Mouse (Mus musculus) telencephalon, adult 2 months (tissue): ENCODE data around the gene Samd13.

Experiments used
- DNase-seq: peaks from one replicate; pipeline ENCODE4 v3.0.0-alpha.2; 2011; ENCODE audit warnings: low read depth, low spot score

The Samd13 gene

GRCm38 (mm10) chr3:146671121-146671520, 14.3 kb downstream of the Samd13 start:
- no peak for DNase-seq

GRCm38 (mm10) chr3:146661907-146662306, 23.5 kb downstream of the Samd13 start:
- DNase-seq: no peak

DNA sequence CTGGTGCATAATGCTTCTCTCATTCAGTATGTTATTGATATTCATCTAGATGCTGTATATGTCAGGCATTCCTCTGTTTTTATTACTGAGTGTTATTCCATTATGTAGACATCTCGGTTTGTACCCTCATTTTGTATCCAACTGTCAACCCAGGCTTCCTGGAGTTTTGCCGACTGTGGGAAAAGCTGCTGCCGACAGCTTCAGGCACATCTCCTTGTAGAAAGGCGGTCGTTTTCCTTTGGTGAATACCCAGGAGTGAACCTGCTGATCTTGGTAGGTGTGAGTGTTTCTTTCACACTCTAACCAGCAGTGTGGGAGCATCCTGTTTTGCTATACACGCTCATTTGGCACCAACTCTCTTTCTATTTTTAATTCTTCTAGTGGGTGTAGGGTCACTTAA, 24.4 kb downstream of the Samd13 start:
- peak; percentile 39 for DNase-seq

GRCm38 (mm10) chr3:146659321-146659720, 26.1 kb downstream of the Samd13 start:
- DNase-seq: no peak

DNA sequence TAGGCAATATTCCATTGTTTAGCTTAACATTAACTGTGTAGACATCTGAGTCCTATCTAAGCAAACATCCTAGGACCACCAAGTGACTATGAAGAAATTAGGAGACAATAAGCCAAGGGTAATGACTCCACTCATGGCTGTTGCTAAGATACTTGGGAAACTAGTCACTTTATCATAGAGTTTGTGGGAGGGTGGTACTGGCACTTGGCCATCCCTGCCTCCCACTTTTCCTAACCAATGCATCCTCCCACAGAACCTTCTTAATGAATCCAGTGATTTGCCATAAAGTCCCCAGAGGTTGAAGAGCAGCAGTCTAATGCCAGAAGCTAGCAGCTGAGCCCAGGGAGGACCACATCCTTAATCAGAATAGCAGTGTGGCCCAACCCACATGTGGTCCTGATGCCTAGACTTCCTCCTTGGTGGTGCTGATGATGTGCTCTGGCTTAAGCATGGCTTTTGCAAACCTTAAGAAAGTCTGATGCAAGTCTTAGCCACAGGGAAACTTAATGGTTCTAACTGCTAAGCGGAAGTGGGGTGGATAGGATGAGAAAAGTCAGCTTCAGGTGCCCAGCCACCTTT, 27.2 kb downstream of the Samd13 start:
- peak; percentile 27 for DNase-seq

- DNase-seq: no peak
Measured at GRCm38 (mm10) chr3:146657433-146657832, 28.0 kb downstream of the Samd13 start.

DNA sequence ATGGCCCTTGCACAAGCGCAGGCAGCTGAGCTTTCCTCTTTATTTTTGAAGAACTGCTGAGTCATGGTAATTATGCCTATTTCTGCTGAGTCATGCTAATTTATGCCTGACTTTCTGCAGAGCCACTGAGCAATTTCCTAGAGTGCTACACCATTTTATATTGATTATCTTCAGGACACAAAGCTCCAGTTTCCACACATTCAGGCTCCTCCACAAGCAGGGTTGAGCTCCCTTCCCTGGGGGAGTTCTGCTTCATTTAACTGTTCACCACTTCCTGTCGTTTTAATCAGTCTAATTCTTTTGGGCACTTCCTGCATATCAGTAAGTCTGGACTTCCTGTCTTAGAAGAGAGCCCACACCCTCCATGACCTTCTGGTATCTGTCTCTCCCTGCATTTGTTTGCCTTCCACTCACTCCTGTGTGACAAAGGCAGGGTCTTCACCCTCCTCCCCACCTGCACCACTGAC, 30.2 kb downstream of the Samd13 start:
- no peak for DNase-seq

- no peak for DNase-seq
Measured at GRCm38 (mm10) chr3:146653692-146654091, 31.7 kb downstream of the Samd13 start.

GRCm38 (mm10) chr3:146652431-146652830, 33.0 kb downstream of the Samd13 start:
- no peak for DNase-seq

- DNase-seq: no peak
Measured at GRCm38 (mm10) chr3:146651217-146651616, 34.2 kb downstream of the Samd13 start, which contains the start of gene 4930503B20Rik. Gene 4930503B20Rik, minus strand, starts transcription at chr3:146651317.

DNA sequence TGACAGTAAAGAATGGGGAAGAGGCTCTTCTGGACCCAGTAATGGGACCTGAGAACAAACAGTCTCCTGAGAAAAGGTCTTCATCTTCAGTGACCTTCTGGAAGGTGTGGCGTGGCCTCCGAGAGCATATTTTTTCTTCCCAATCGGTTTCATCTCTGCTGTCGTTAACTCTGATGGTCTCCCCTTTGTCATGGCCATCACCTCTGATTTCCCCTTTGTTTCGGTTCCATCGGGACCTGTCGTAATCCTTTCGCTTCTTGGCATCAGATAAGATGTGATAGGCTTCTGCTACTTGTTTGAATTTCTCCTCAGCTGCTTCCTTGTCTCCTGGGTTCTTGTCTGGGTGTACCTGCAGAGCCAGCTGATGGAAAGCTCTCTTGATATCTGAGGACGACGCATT, 34.7 kb downstream of the Samd13 start:
- no peak for DNase-seq

DNA sequence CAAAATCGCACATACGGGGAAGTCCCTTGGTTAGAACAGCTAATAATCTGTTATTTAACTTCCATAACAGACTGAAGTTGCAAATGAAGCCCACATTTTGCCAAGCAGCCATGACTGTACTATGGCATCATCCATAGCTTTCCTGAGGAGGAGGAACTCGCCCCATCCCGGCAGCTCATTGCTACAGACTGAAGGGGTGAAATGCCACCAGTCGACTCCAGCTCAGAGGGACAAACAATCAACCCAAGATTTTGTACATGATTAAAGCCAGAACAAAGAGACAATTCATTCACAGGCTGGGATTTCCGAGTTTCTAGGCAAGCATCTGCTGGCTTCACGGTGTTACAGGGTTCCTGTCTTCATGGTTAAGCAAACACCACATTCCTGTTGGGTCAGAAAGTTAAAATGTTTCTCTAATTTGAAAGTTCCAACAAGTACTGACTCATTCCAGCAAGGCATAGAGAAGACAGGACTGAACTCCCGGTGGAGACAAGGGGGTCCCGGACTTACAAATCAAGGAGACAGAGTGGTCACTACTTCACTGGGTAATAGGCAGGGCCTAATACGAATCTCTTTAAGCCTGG, 36.0 kb downstream of the Samd13 start:
- DNase-seq: no peak

GRCm38 (mm10) chr3:146641818-146642427, 43.5 kb downstream of the Samd13 start:
- no peak for DNase-seq

DNA sequence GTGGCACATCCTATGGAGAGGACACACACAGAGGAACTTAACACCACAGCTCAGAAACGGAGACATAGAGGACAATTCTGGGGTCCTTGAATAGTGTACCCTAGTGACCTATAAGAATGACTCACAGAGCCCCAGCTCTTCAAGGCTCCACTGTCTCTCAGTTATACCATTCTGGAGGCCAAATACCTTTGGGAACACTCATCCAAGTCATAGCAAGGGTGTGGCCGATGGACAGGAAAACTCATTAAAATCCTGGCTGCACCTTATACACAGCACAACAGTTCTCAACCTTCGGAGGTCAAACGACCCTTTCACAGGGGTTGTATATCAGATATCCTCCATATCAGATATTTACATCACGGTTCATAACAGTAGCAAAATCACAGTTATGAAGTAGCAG, 52.9 kb downstream of the Samd13 start:
- DNase-seq: no peak

- no peak for DNase-seq
Measured at GRCm38 (mm10) chr3:146628227-146628982, 57.0 kb downstream of the Samd13 start.

GRCm38 (mm10) chr3:146625766-146626165, 59.6 kb downstream of the Samd13 start:
- DNase-seq: peak; percentile 82

DNA sequence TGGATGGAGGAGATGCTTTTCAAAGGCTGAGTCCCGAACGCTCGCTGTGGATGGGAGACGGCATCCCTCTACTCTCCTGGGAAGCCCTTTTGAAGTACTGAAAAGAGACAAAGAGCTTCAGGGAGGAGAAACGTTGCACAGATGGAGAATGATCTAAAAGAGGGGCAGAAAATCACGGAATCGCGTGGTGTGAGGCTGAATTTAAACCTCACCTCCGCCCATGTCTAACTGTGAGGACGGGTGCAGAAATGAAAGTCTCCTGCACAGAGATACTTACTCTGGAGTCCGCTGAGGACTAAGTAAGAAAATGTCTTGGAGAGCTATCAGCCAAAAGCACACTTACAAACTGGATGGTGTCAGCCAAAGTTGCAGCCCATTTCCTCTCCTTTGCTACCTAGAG, 63.4 kb downstream of the Samd13 start:
- DNase-seq: peak; percentile 85

GRCm38 (mm10) chr3:146620555-146621249, 64.7 kb downstream of the Samd13 start:
- DNase-seq: peak; percentile 96

DNA sequence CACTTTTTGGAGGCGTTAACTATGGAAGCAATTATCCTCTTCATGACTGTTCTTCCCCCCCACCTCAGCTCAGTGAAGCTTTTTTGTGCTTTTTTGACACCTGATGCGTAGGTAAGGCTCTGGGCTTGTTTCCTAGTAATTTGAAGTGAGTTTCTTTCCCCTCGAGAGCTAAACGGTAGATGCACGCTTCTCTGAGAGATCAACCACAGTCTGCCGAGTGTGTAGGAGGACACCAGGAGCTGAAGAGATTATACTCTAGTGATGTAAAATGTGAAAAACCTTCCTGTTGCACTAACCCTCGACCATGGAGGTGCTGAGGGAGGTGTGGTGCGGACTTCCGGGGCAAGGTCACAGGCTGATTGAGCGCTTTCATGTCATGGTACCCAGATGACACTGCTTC, 65.3 kb downstream of the Samd13 start:
- peak; percentile 86 for DNase-seq

GRCm38 (mm10) chr3:146618357-146618756, 67.0 kb downstream of the Samd13 start:
- no peak for DNase-seq

GRCm38 (mm10) chr3:146617946-146618345, 67.4 kb downstream of the Samd13 start:
- DNase-seq: no peak
